Mouse (Mus musculus) liver, adult 2 months (tissue): ENCODE measurements at regions not wholly inside any gene's neighbourhood (a gene's known extent, or its start where the extent isn't known, plus 50 kb on each side); places are given as distances from the start of the nearest gene placed in this dataset.

Source experiments
- CTCF ChIP-seq: fragments of 200-500 bp; IDR thresholded peaks from 2 replicates; pipeline ENCODE4 v1.5.1; 2011; ENCODE audit warnings: low read depth, low read length, control low read depth
- POLR2A ChIP-seq: fragments of 200-500 bp; IDR thresholded peaks from 2 replicates; pipeline ENCODE4 v1.6.1; 2011; ENCODE audit warnings: low read length, control low read depth; ENCODE audit not compliant: insufficient read depth; ENCODE audit errors: extremely low read depth

DNA sequence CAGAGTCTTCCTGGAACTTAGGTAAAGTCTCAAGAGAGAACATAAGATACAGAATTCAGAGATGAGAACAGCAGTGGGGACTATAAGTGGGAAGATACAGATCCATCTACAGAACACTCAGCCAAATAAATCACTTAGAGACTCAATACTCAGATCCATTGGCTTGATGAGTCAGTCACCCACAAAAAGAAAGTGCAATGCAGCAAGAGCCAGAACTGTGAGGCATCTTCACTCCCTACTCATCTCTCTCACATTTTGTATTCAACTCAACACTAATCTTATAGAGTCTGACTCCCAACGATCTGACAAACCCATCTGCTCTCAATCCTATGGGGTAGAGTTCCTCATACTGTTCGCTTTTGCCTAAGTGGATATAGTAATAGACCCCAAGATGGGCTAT, 77.8 kb upstream of the Kcna3 start:
- no peak for TF ChIP-seq POLR2A
- TF ChIP-seq CTCF: no peak
